Mouse (Mus musculus): ENCODE results near the gene Prkcb. TPM values are rescaled to one million over a fixed set of nuclear protein-coding genes. Genes with fewer than 3 reads are reported as not detected.

The Prkcb gene
- polyA plus RNA-seq, 1 experiment: 3.8 TPM

DNA sequence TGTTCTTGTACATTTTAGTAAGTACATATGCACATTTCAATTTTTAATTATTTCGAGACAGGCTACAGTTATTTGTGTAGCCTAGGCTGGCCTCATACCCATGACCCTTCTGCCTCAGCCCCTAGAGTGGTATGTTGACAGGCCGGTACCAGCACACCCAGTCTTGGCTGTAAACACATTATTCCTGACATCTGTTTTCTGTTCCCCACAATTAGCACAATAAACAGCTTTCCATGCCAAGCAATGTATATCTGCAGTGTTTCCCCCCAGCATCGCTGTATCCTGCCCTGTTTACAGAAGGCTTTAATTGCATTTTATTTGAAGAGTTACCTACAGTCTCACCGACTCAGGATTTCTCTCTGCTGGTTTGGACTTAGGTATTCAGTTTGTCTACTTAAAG lies 64.8 kb downstream of the Prkcb start:
- H3K27ac ChIP-seq (replicated peaks; ENCODE audit: low read depth, low read length): no peak overlapping the region
- no peak overlapping the region for H3K4me3 ChIP-seq (ENCODE audit: insufficient read depth, low read depth, low read length)
- no peaks in the 10 kb centered on the region for H3K4me1 ChIP-seq (ENCODE audit: control insufficient read depth, insufficient read depth, insufficient read length, low read length)

DNA sequence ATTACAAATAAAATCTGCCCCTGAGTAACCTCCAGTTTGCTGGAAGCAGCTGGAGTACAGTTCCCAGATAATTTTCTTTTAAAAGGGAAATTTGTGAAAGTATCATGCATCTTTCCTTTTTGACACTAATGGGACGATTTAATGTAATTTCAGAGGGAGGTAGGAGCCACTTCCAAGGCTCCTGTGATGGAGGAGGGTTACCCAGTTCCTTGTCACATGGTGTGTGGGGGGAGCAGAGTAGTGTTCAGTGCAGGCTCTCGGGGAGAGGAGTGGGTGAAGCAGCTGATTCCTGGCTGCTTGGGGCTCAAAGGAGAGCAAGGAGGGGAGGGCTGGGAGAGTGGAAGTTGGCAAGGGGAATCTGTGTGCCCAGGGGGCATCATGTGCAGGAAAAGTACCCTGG lies 68.4 kb downstream of the Prkcb start:
- H3K4me3 ChIP-seq (ENCODE audit: insufficient read depth, low read depth, low read length): no peak overlapping the region
- no peak overlapping the region for H3K27ac ChIP-seq (replicated peaks; ENCODE audit: low read depth, low read length)
- no peaks in the 10 kb centered on the region for H3K4me1 ChIP-seq (ENCODE audit: control insufficient read depth, insufficient read depth, insufficient read length, low read length)

DNA sequence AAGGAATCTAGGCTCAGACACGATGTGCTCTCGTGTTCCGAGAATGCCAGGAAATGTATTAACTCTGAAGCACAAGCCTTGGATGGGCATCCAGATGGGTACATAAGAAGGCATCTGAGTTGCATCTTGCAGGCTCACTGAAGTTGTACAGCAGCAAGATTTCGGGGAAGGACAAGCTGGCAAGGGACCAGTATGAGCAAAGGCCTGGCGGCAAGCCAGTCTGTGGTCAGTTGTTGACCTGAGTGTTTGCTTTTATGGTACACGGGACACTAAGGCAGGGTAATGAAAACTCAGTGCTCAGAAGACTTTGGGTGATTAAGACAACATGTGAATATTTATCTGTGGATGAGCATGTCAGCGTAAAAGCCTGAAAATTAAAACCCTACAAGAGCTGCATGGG lies 69.3 kb downstream of the Prkcb start:
- Histone ChIP-seq H3K4me3 (ENCODE audit: insufficient read depth, low read depth, low read length) (no peak overlapping the region), H3K4me1 (ENCODE audit: control insufficient read depth, insufficient read depth, insufficient read length, low read length) (no peaks in the 10 kb centered on the region), H3K27ac (replicated peaks; ENCODE audit: low read depth, low read length) (no peak overlapping the region)

DNA sequence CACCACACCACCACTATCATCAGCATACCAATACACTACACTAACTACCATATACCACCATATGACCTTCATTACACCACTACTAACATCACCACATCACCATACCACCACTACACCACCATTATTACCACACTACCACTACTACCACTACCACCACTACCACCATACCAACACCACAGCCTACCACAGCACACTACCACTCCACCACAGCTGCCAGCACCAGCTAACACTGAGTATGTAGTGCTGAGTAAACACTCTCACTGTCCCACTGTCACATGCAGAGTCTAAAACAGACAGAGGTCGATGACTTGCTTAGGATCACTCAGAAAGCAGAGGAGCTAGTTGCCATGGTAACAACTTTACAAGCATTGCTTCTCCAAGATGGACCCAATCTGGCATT lies 78.1 kb downstream of the Prkcb start:
- Histone ChIP-seq H3K27ac (replicated peaks; ENCODE audit: low read depth, low read length) (no peak overlapping the region), H3K4me3 (ENCODE audit: insufficient read depth, low read depth, low read length) (no peak overlapping the region), H3K4me1 (ENCODE audit: control insufficient read depth, insufficient read depth, insufficient read length, low read length) (no peaks in the 10 kb centered on the region)

DNA sequence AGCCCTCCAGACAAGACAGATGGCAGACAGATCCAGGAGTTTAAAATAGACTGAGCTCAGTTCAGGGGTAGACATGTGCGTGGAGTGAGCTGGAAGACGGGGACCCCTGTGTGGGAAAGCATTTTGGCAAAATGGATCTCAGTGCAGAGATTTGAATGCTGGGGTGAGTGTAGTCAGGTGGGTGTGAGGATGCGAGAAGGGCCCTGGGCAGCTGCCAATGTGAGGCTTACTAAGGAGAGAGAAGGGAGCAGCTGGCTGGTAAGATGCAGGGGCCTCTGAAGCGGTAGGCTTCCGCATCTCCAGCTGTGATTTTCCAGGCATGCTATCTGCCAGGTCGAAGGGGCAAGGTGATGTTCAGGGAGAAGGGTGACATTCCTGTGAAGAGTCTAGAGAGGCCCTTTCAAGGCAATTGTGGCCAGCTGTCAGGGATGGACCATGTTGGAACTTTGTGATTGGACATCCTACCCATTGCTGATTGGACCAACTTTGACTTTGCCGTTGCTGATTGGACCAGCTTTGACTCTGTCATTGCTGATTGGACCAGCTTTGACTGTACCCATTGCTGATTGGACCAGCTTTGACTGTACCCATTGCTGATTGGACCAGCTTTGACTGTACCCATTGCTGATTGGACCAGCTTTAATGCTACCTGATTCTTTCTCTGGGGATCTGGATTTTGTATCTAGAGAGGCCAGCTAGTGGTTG lies 78.9 kb downstream of the Prkcb start:
- no peak overlapping the region for H3K4me3 ChIP-seq (ENCODE audit: insufficient read depth, low read depth, low read length)
- H3K4me1 ChIP-seq (ENCODE audit: control insufficient read depth, insufficient read depth, insufficient read length, low read length): no peaks in the 10 kb centered on the region

DNA sequence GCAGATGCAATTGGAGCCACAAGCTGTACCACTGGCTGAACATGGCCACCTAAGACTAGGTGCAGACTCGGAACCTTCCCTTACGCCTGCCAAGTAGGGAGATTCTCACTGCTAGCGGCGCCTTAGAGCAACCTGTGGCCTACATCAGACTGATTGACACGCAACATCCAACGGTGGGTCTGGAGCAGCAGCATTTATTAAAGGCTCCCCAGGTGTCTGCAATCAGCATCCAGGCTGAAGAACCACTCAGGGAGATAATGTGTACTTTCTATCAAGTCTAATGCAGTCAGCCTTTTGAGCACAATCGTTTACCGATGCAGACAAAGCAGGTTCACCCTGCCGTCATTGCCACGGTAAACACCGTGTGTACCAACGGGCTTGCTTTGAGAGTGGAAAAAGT lies 81.9 kb downstream of the Prkcb start:
- no peak overlapping the region for H3K27ac ChIP-seq (replicated peaks; ENCODE audit: low read depth, low read length)
- no peak overlapping the region for H3K4me3 ChIP-seq (ENCODE audit: insufficient read depth, low read depth, low read length)
- no peaks in the 10 kb centered on the region for H3K4me1 ChIP-seq (ENCODE audit: control insufficient read depth, insufficient read depth, insufficient read length, low read length)

More for the DNA sequence above, 78.9 kb downstream of the Prkcb start:
- no peak overlapping the region for H3K27ac ChIP-seq (replicated peaks; ENCODE audit: low read depth, low read length)

DNA sequence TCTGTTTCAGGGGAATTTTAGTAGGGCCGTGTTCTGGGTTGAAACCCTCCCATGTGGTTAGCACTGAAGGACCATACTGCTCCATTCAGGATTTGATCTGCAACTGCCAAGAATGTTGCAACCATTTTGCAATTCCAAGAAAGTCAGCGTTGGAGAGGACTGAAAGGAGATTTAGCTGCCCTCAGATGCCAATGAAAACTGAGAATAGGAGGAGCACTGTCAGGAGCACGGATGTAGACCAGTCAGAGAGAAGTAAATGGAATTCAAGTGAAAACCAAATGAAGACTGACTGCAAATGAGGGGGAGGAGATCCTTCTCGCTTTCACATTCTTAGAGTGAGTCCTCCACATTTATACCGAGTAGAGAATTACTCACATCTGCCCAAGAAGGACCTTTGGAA lies 83.4 kb downstream of the Prkcb start:
- no peak overlapping the region for H3K27ac ChIP-seq (replicated peaks; ENCODE audit: low read depth, low read length)
- no peak overlapping the region for H3K4me3 ChIP-seq (ENCODE audit: insufficient read depth, low read depth, low read length)
- H3K4me1 ChIP-seq (ENCODE audit: control insufficient read depth, insufficient read depth, insufficient read length, low read length): no peaks in the 10 kb centered on the region

DNA sequence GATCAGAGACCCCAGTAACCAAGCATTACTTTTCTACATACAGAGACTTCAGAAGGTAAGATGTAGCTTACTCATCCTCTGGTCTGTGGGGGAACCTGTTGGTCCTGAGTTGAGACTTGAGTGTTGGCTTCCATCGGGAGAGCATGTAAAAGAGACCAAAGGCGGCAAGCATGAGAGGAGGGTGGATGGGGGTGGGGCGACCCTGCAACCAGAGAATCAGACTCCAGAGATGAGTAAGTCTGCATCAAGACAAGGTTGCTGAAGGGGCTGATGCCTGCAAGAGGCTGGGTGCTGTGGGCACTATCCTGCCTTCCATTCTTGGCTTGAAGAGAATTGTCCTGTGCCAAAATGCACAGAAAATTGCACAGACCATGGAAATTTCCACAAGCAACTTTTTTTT lies 83.8 kb downstream of the Prkcb start:
- Histone ChIP-seq H3K4me3 (ENCODE audit: insufficient read depth, low read depth, low read length) (no peak overlapping the region), H3K27ac (replicated peaks; ENCODE audit: low read depth, low read length) (no peak overlapping the region), H3K4me1 (ENCODE audit: control insufficient read depth, insufficient read depth, insufficient read length, low read length) (no peaks in the 10 kb centered on the region)

DNA sequence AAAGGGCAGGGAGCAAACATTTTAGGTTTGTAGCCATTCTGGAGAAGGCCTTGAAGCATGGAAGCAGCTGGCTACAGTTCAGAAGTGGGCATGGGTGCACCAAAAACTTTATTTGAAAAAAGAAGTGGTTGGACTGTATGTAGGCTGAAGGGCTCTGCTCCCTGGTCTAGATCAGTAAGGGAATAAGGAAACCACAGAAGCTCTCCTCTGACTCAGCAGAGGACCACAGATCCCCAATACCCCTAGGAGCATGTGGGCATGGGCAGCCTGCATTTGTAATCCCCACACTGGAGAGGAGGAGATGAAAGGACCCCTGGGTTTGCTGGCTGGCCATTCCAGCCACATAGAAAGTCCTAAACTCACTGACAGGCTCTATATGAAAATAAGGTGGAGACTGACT lies 88.3 kb downstream of the Prkcb start:
- Histone ChIP-seq H3K4me3 (ENCODE audit: insufficient read depth, low read depth, low read length) (no peak overlapping the region), H3K4me1 (ENCODE audit: control insufficient read depth, insufficient read depth, insufficient read length, low read length) (no peaks in the 10 kb centered on the region), H3K27ac (replicated peaks; ENCODE audit: low read depth, low read length) (no peak overlapping the region)

DNA sequence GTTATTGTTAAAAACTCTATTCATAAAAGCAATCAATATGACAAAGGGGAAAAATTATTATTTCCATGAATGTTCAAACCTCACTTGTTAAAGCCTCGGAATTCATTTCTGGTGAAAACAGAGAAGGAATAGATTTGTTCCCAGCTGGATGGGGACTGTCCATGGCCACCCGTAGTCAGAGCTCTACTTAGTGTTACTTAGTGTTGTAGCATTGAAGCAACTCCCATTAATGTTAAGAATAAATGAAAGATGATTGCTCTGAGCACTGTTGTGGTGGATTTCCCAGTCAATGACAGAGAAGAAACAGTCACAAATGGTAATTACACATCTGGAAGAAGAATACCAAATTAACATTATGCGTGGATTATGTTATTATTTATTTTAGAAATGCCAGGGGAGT lies 89.4 kb downstream of the Prkcb start:
- H3K4me1 ChIP-seq (ENCODE audit: control insufficient read depth, insufficient read depth, insufficient read length, low read length): no peaks in the 10 kb centered on the region
- no peak overlapping the region for H3K4me3 ChIP-seq (ENCODE audit: insufficient read depth, low read depth, low read length)
- no peak overlapping the region for H3K27ac ChIP-seq (replicated peaks; ENCODE audit: low read depth, low read length)

DNA sequence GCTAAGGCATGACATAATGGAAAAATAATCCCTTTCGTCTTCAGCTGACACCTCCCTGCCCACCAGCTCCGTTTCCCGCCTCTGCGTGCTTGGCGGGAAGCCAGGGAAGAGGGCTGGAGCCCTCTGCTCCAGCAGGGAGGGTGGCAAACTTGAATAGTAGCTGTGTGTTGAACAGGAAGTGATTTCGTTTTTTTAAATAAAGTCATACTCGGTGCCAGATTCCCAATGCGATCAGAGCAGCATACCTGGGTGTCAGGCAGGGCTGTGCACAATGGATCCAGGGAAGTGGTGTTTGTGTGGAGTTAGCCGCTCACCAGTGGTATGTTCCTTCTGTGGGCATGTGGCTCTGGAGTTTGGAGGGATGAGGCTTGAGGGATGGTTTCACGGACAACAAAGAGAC lies 89.9 kb downstream of the Prkcb start:
- Histone ChIP-seq H3K4me1 (ENCODE audit: control insufficient read depth, insufficient read depth, insufficient read length, low read length) (no peaks in the 10 kb centered on the region), H3K4me3 (ENCODE audit: insufficient read depth, low read depth, low read length) (no peak overlapping the region), H3K27ac (replicated peaks; ENCODE audit: low read depth, low read length) (no peak overlapping the region)

DNA sequence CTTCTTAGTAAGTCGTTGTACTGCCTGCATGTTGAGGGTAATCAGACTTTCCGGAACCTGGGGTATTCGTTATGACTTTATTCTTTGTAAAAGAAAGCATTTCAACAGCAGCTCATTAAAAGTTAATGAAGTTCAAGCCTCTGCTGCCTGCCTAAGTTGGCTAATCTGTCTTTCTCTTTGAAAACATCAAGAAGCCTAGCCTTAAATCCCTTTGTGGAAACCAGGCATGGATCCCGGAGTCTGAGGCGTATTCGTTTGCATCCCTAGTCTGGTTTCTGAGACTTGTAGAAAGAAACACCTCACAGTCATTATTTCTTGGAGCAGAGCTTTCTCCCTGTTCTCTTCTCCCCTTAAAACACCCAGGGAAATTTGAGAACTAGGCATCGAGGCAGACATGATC lies 90.7 kb downstream of the Prkcb start:
- Histone ChIP-seq H3K4me1 (ENCODE audit: control insufficient read depth, insufficient read depth, insufficient read length, low read length) (no peaks in the 10 kb centered on the region), H3K4me3 (ENCODE audit: insufficient read depth, low read depth, low read length) (no peak overlapping the region), H3K27ac (replicated peaks; ENCODE audit: low read depth, low read length) (no peak overlapping the region)

DNA sequence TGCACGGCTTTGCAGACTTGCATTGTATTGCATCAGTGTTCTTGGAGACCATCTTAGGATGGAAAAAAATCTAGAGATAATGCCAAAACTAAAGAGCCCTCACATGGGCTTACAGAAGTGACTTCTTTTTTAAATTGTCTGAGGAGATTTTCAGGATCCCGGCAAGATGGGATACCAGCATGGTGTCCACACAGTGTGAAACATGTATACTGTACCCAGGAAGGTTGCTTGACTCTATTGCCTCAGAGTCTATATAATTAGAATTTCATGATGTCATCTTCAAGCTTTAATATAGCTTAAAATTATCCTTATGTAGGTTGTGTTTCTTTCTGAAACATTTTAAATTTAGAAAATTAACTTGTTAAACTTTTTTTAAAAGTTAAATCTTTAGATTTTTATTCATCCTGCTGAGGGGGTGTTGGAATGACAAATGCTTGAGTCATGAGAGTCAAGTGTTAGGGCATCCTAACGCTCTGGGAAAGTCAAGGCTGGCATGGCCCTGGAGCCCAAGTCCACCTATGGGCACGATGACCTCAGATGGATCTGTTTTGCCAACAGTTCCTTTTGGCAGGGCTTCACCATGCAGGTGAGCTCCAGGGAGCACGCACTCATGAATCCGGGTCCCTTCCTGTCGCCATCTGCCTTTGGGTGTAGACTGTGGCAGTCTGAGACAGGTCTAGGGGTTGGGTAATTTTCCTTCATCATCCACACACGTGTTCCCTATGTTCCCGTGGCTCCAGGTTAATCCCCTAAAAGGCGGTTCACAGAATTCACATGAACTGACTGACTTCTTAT lies 92.0 kb downstream of the Prkcb start:
- H3K4me1 ChIP-seq (ENCODE audit: control insufficient read depth, insufficient read depth, insufficient read length, low read length): no peaks in the 10 kb centered on the region
- no peak overlapping the region for H3K27ac ChIP-seq (replicated peaks; ENCODE audit: low read depth, low read length)

DNA sequence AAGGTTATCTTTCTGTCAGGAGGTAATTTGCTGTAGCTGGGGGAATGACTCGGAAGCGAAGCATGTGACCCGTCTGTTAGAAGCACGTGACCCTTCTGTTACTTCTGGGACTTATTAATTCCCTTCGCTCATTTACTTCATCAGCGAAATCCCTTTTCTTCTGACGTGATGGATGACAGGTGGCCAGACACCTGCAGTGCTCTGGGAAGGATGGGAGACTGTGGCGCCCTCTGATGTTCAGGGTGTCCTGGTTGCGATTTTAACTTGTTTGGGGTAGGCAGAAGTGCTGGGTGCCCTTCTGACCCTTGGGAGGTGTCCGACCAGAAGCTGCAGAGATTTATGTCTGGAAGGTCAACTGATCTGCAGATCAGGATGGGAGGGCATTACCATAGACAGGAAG lies 93.0 kb downstream of the Prkcb start:
- no peak overlapping the region for H3K4me3 ChIP-seq (ENCODE audit: insufficient read depth, low read depth, low read length)
- H3K27ac ChIP-seq (replicated peaks; ENCODE audit: low read depth, low read length): no peak overlapping the region
- no peaks in the 10 kb centered on the region for H3K4me1 ChIP-seq (ENCODE audit: control insufficient read depth, insufficient read depth, insufficient read length, low read length)

More for the DNA sequence above, 92.0 kb downstream of the Prkcb start:
- no peak overlapping the region for H3K4me3 ChIP-seq (ENCODE audit: insufficient read depth, low read depth, low read length)

DNA sequence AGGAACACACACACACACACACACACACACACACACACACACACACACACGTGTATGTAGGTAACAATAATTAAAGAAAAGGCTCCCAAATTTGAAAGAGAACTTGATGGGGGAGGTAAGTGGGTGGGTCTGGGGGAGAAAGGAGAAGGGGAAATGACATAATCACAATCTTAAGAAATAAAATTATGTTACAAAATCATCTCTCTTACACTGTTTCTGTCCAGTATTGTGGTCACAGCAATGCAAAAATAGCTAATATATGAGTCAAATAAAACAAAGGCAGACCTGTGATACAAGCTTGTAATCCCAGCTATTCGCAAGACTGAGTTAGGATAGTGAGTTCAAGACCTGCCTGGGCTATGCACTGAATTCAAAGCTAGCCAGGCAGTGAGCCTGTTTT lies 94.7 kb downstream of the Prkcb start:
- no peaks in the 10 kb centered on the region for H3K4me1 ChIP-seq (ENCODE audit: control insufficient read depth, insufficient read depth, insufficient read length, low read length)
- no peak overlapping the region for H3K4me3 ChIP-seq (ENCODE audit: insufficient read depth, low read depth, low read length)
- H3K27ac ChIP-seq (replicated peaks; ENCODE audit: low read depth, low read length): no peak overlapping the region

DNA sequence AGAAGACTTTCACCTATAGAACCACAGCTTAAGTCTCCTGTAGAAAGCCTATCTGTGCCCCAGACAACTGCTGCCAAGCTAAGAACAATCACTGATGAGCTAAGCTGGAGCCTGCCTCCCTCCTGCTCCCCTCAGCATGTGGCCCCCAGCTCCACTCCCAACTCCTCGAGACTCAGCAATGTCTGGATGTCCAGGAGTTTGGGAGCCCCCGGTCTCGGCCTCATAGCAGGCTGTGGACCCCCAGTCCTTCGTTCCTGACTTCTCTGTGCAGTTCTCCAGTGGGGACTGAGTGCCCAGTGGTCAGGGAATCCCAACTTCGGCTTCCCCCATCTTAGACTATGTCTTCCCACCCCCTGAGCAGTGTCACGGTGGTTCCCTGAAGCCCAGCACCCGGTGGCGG lies 96.3 kb downstream of the Prkcb start:
- Histone ChIP-seq H3K4me1 (ENCODE audit: control insufficient read depth, insufficient read depth, insufficient read length, low read length) (no peaks in the 10 kb centered on the region), H3K4me3 (ENCODE audit: insufficient read depth, low read depth, low read length) (no peak overlapping the region), H3K27ac (replicated peaks; ENCODE audit: low read depth, low read length) (no peak overlapping the region)
